ENCODE assay signal across 20 mouse cellular contexts in genomic region chr2:37682197-37682811, GRCm38 (mm10). TPM values are rescaled to one million over a fixed set of nuclear protein-coding genes. Genes with fewer than 3 reads are reported as not detected.
DNase-seq lines count a peak whose midpoint lies in the region; ATAC-seq and TF ChIP-seq lines count a peak whose summit lies in the region.
"Had no signal": no experiment of that assay in that cellular context is flagged by ENCODE, and none has a peak within 500 bp of the region (broad histone marks: within the 10 kb centered on the region; RNA-seq: fewer than 3 reads in every experiment).

No protein-coding gene starts in this region.

- no peaks in the 10 kb centered on the region for H3K27me3 ChIP-seq in kidney, embryonic 14.5 days (ENCODE audit: control insufficient read depth, insufficient read depth, low read length)
- H3K27me3 ChIP-seq in lung, postnatal 0 days (replicated peaks; ENCODE audit: insufficient read depth, low read length) = no peaks in the 10 kb centered on the region
- H3K27me3 ChIP-seq: embryonic facial prominence, embryonic 13.5 days; forebrain, embryonic 12.5 days; heart, embryonic 12.5 days; Patski had no signal

- no peak for ATAC-seq in kidney, embryonic 14.5 days (ENCODE audit: low FRiP score, low TSS enrichment)
- peak; percentile 54 for ATAC-seq in lung, postnatal 0 days
- ATAC-seq: activated CD4-positive, CD25-positive, alpha-beta regulatory T cell, adult 4 months; forebrain, embryonic 16.5 days; Patski had no signal

- H3K4me1 ChIP-seq in kidney, embryonic 14.5 days (ENCODE audit: control insufficient read depth, insufficient read depth, low read length) = no peaks in the 10 kb centered on the region
- H3K4me1 ChIP-seq in lung, postnatal 0 days (ENCODE audit: insufficient read depth, low read depth, low read length) = no peaks in the 10 kb centered on the region
- H3K4me1 ChIP-seq: forebrain, embryonic 12.5 days; heart, embryonic 12.5 days; hindbrain, embryonic 10.5 days had no signal

- H3K36me3 ChIP-seq in kidney, embryonic 14.5 days (ENCODE audit: control insufficient read depth, insufficient read depth, low read length) = no peaks in the 10 kb centered on the region
- H3K36me3 ChIP-seq in lung, postnatal 0 days (ENCODE audit: insufficient read depth, low read length) = no peaks in the 10 kb centered on the region
- H3K36me3 ChIP-seq: embryonic facial prominence, embryonic 13.5 days; forebrain, embryonic 12.5 days; heart, embryonic 12.5 days had no signal

- DNase-seq in cerebellum, postnatal 25 days = peak; percentile 18 to 36
- DNase-seq in cerebellum, adult 11-12 months = no peak
- peak; percentile 48 for DNase-seq in kidney, adult 9 months
- DNase-seq in lung, postnatal 0 days (ENCODE audit: low spot score) = peak; percentile 24
- no peak for DNase-seq in lung, postnatal 36 days
- peak; percentile 69 for DNase-seq in brain, adult 2 months (ENCODE audit: low read depth, low spot score)
- no peak for DNase-seq in layer of hippocampus, adult 2 months (ENCODE audit: low spot score in 2 of 2)
- DNase-seq: B cell, adult 2 months; cerebellum, adult 11 months; gastrocnemius, adult 2 months; gastrocnemius, postnatal 25 days had no signal

- no peak overlapping the region for H3K4me3 ChIP-seq in kidney, embryonic 14.5 days (ENCODE audit: low read length)
- no peak overlapping the region for H3K4me3 ChIP-seq in lung, postnatal 0 days (ENCODE audit: low read depth, low read length)
- H3K4me3 ChIP-seq in layer of hippocampus, adult 2 months = no peak overlapping the region
- H3K4me3 ChIP-seq: embryonic facial prominence, embryonic 13.5 days; forebrain, embryonic 12.5 days; gastrocnemius, adult 2 months; heart, embryonic 12.5 days; hindbrain, embryonic 10.5 days had no signal

- H3K9ac ChIP-seq in kidney, embryonic 14.5 days (ENCODE audit: low read depth, low read length) = no peak overlapping the region
- H3K9ac ChIP-seq in lung, postnatal 0 days (replicated peaks; ENCODE audit: low read depth) = no peak overlapping the region
- H3K9ac ChIP-seq: embryonic facial prominence, embryonic 13.5 days; forebrain, embryonic 12.5 days; heart, embryonic 12.5 days; hindbrain, embryonic 14.5 days had no signal

- 0 out of 2 replicates have a peak, but pooled peaks cover 3% of the 10 kb centered on the region for H3K9me3 ChIP-seq in kidney, embryonic 14.5 days (ENCODE audit: control insufficient read depth, low read length)
- no peaks in the 10 kb centered on the region for H3K9me3 ChIP-seq in lung, postnatal 0 days (ENCODE audit: low read length)
- H3K9me3 ChIP-seq: embryonic facial prominence, embryonic 13.5 days; forebrain, embryonic 12.5 days; hindbrain, embryonic 10.5 days had no signal

- TF ChIP-seq EP300 in lung, postnatal 0 days (IDR thresholded peaks at IDR 0.05) = no peak

- H3K27ac ChIP-seq in kidney, embryonic 14.5 days (ENCODE audit: low read depth, low read length) = no peak overlapping the region
- no peak overlapping the region for H3K27ac ChIP-seq in lung, postnatal 0 days (ENCODE audit: low read length)
- H3K27ac ChIP-seq in layer of hippocampus, adult 2 months = no peak overlapping the region
- H3K27ac ChIP-seq: embryonic facial prominence, embryonic 13.5 days; forebrain, embryonic 12.5 days; gastrocnemius, adult 2 months; hindbrain, embryonic 10.5 days; hindbrain, embryonic 14.5 days had no signal

- WGBS in kidney, embryonic 14.5 days = 91% methylated on average over 7 of the region's 7 CpGs
- WGBS in lung, postnatal 0 days = 92% methylated on average over 7 of the region's 7 CpGs

- H3K4me2 ChIP-seq in kidney, embryonic 14.5 days (replicated peaks; ENCODE audit: low read depth, low read length) = no peak overlapping the region
- no peak overlapping the region for H3K4me2 ChIP-seq in lung, postnatal 0 days (replicated peaks; ENCODE audit: low read depth, low read length)
- H3K4me2 ChIP-seq: embryonic facial prominence, embryonic 13.5 days; forebrain, embryonic 12.5 days; heart, embryonic 12.5 days; hindbrain, embryonic 14.5 days had no signal

- TF ChIP-seq CTCF in lung, postnatal 0 days (IDR thresholded peaks at IDR 0.05) = no peak
- no peak for TF ChIP-seq CTCF in layer of hippocampus, adult 2 months (conservative IDR thresholded peaks at IDR 0.05)

RNA-seq across cellular contexts. Expression of gene Strbp, which starts 21.4 kb away (rescaled TPM):
- 41.4 and 57.2 TPM in 2 replicates for polyA plus RNA-seq in kidney, embryonic 14.5 days (2014; fragmentation: Nextera tagmentation; extraction: Ambion mirVana)
- polyA plus RNA-seq in lung, postnatal 0 days (2015; fragmentation: Nextera tagmentation; extraction: Ambion mirVana) = 16.8 and 19.6 TPM in 2 replicates
- total RNA-seq in layer of hippocampus, adult 2 months (2021) = 100 to 1,000 TPM; 174 to 175 TPM

Comparison
In these comparisons a context has a peak if more than half of its experiments do, and no peak if none do; other contexts are left out.
1. DNase-seq: peak in cerebellum, postnatal 25 days (2 of 2), kidney, adult 9 months (single experiment), lung, postnatal 0 days (single experiment) and brain, adult 2 months (single experiment); none in cerebellum, adult 11-12 months (single experiment), lung, postnatal 36 days (single experiment) and layer of hippocampus, adult 2 months (0 of 2).